Mouse (Mus musculus): Measurements from ENCODE around the gene Ptprg. TPM values are rescaled to one million over a fixed set of nuclear protein-coding genes. Genes with fewer than 3 reads are reported as not detected.
"Not testable (repeated sequence)": the region's sequence is repeated elsewhere in the genome, so short reads cannot be mapped to it uniquely, and the experiment has no call there.

The Ptprg gene
- total RNA-seq, 2 experiments from 2014 or later = 68.4 to 72.7 TPM

DNA sequence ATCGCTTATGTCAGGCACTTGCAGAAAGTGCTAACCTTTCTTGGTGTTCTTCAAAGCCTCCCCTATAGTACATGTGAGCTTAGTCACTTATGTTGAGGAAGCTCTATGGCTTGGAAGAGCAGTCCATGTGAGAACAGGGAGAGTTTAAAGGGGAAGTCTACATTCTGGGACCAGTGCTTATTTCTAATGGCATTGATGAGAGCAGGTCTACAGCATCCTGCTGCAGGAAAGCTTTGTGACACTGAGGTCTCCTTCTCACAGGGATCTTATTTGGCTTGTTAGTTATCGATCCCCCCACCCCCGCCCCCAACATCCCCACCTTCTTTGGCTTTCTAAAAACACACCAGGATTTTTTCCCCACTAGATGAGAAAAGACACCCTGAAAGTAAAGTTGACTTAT lies 635.9 kb downstream of the Ptprg start:
- DNase-seq (ENCODE audit: low spot score in 2 of 2) = no peak

DNA sequence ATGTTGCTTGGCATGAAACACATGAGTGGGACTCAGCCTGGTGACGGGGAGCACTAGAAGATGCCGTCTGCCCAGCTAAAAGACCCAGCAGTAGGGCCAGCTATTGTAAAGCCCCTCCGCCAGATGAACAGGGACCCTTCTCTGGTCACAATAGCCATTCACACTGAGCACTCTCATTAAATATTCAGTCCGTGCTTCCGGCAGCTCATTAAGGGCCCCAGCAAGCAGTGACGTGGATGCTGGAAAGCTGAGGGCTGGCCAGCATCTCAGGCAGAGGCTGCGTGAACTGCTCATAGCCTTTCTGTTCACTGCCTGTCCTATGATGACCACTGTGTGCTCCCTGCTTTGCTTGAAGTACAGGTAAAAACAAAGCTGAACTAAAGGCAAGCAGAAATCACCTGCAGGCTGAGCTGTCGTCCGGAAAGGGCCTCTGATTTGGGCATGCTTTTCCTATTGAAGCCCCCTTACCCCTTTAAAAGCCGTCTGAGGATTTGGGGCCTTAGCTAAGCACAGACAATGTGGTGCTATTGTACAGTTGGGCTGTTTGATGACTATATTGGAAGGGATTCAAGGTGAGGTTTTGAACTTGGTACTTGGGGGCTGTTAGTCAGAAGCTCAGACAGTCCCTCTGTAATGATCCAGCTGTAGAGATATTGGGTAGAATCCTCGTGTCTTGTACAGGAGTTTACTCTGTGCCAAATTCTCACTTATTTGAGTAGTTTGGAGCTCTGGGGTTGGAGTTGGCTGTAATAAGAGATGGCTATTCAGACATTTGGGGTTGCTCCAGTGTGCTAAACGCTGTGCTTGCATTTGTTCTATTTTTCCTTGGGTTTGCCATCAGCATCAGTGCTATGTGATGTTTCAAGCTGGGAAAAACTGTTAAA lies 636.6 kb downstream of the Ptprg start:
- DNase-seq (ENCODE audit: low spot score in 2 of 2) = no peak

DNA sequence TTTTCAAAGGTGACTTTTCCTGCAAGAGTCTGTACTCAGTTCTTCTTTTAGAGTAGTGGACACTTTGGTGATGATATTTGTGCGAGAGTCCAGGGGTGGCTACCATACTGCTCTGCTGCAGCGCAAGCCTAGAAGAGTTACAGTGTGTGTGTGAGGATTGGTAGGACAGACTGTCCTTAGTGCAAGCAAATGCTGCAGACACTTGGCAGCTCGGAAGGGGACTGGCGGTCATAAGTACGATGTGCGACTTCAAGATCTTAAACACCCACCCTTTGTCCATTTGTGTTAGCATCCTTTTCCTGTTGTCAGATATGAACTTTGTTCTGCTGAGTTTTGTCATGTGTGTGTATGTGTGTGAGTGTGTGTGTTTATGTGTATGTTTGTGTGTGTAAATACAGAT lies 637.7 kb downstream of the Ptprg start:
- DNase-seq (ENCODE audit: low spot score in 2 of 2) = no peak

DNA sequence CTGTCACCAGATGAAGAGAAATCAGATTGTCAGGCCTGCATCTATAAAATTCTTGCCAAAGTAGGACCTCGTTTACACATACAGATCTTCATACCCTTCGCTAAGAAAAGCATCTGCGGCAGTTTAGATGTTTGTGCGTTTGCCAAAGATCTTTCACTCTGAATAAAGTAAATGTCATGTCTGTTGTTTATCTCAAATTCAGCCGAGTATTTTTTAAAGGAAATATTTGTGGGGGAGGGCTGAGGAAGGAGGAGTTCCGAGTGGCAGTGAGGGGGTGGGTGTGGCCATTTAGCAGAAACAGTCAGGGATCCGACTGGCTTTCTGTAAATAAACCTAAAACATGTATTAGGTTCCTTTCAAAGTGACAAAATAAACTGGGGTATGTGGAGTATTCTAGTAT lies 645.4 kb downstream of the Ptprg start:
- DNase-seq (ENCODE audit: low spot score in 2 of 2) = no peak

DNA sequence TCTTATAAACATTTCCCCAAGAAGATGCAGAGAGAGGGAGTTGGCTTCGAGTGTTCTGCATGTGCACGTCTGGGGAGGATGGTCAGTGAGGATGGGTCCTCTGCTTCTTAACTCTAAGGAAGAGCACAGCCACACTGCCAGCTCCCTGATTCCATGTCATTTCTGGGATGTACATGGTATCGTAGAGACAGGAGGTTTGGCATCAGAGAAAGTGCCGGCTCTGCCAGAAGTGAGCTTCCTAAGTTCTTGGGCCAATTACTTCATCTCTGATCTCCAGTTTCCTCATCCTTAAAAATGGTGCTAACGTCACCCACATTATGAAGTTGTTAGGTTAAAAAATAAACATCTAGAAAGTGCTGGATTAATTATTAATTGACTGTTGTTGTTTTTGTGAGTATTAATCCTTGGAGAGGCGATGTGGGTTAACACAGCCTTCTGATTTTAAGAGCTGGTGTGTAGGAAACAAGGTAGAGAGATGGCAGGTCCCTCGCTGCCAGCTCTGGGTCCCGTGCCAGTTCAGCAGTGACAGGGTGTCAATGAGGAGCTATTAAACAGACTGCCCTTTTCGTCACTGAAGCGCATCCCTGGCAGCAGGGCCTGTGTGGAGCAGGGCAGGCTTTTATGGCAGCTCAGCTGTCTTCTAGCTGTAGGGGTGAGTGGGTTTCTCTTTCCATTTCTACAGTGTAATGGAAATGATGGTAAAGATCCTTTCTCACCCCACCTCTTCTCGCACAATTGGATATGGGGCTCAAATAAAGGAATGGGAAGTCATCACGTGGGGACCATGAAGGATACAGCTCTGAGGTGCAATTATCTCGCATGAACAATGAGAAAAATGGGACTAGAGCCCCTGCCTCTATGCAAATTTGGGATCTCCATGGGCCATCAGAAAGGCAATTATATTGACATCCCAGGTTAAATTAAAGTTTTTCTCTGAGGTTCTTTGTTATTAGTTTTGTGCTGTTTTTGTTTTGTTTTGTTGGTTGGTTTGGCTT lies 646.9 kb downstream of the Ptprg start:
- no peak for DNase-seq (ENCODE audit: low spot score in 2 of 2)

DNA sequence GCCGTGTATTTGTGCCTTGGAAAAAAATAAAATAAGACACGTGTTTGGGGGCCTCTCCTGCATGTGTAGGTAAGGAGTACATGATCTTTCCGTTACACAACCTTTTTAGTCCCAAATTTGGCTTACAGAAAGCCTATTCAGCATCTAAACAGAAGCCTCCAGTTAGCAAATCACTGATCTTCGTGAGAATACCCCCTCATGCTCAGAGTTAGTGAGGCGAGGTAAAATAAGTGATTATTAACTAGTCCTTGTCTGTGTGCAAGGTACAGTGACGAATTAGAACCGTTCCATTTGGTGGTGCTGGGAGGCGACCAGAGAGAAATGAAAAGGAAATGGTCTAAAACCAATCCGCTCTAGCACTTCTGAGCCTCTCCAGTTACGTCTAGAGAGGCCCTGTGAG lies 648.9 kb downstream of the Ptprg start:
- DNase-seq (ENCODE audit: low spot score in 2 of 2) = no peak

DNA sequence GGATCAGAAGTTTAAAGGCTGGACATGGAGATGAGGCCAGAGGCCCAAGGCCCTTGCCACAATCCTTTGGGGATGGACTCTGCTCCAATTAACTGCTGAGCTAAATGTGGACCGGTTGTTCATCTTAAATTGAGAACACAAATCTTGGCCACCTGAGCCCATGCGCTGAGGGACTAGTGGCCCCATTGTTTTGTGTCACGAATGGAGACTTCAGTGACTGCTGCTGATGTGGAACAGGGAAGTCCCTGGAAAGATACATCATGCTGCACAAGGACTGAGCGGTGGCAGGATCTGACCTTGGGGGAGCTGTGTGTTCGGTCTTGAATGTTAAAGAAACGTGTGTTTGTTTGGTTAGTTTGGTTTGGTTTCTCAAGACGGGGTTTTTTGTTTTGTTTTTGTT lies 649.7 kb downstream of the Ptprg start:
- no peak for DNase-seq (ENCODE audit: low spot score in 2 of 2)

DNA sequence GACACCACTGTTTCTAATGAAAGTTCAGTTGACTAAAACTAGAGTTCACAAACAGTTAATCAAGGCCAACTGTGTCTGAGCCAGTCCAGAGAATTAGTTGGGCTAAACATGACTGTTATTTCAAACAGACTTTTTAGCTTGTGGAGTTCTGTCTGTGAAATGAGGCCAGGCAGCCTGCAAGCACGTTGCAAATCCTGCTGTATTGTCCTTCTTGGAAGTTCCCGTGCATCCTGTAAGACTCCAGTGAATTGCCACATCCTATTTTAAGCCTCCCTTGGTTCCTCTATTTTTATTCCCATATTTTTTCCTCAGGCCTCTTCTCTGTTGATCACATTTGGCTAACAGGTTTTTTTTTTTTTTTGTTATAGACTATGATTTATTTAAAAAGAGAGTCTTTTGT lies 652.8 kb downstream of the Ptprg start:
- DNase-seq (ENCODE audit: low spot score in 2 of 2) = peak in 1 of 2 experiments; percentile 24

DNA sequence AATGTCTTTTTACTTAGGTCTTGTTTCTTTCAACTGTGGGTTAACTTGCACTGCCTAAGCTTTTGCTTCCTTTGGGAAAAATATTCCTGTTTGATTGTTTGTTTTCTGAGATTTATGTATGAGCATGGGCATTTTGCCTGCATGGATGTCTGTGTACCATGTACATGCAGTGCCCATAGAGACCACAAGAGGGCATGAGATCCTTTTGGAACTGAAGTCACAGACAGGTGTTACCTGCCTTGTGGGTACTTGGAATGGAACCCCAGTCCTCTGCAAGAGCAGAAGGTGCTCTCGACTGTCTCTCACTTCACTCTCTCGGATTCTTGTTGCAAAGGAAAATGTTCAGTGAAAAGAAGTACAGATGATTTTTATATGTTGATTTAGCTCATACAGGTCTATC lies 655.2 kb downstream of the Ptprg start:
- DNase-seq (ENCODE audit: low spot score in 2 of 2) = peak in 1 of 2 experiments; percentile 42

DNA sequence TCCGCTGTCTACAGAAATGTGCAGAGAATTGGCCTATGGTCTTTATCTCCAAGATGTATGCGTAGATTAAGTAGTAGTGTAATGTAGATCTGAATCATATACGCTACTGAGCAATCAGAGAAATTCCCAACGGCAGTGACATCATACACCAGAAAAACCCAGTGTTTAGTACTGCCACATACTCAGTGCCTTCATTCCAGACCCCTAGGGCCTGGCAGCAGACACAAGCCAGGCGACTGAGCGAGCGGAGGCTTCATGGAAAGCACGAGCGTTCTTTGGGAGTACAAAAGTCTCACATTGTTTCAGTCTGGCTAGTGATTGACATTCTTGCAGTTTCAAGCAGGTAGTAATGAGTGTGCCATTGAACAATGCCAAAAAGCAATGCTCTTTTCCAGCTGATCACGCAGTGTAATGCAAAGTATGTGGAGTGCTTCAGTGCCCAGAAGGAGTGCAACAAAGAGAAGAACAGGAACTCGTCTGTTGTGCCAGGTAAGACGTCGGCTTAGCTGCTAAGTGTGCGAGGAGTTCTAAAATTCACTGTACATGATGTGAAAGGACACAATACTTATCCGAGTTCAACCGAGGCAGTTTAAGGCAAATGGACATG lies 665.3 kb downstream of the Ptprg start:
- no peak for DNase-seq (ENCODE audit: low spot score in 2 of 2)

DNA sequence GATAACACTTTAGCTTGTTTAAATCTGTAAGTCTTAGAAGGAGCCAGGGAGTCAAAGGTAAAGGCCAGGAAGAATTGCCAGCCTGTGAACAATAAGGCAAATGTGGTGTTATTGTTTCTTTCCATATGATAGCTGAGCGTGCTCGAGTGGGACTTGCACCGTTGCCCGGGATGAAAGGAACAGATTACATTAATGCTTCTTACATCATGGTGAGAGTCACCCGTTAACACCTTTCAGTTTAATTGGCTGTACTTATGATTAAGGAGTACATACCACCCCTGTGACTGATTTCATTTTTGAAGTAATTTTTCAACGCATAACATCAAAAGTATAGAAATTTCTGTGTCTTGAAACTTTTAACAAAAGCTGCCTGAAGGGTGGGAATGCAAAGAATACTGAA lies 666.5 kb downstream of the Ptprg start:
- no peak for DNase-seq (ENCODE audit: low spot score in 2 of 2)

DNA sequence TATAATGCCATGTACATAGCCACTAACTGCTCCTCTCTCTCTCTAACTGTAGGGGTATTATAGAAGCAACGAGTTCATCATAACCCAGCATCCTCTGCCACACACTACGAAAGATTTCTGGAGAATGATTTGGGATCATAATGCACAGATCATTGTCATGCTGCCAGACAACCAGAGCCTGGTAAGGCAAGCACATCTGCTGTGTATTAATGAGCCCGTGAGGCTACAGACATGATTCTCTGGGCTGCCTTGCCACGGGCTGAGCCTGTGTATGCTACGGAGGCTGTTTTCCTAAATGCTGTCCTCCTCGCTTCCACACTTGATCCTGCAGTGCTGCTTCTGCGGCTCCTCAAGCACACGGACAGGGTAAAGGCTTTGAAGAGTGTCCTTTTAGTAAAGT lies 667.2 kb downstream of the Ptprg start:
- DNase-seq (ENCODE audit: low spot score in 2 of 2) = no peak

DNA sequence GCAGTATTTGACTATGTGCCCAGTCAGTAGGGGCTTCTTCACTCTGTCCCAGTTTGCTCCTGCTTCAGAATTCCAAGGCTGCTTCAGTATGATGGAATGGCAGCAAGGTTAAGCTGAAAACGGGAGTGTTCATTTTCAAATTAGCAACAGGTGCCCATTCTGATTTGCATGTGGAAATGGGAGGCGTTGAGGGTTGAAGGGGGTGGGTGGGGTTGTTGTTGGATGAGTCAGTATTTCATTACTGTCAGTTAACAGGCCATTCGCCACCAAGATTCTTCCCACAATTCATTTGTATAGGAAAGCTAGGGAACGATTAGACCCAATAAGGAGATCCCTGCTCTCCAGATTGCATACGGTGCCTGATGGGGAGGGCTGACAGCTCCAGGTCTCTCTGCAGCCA lies 668.2 kb downstream of the Ptprg start:
- DNase-seq (ENCODE audit: low spot score in 2 of 2) = no peak

DNA sequence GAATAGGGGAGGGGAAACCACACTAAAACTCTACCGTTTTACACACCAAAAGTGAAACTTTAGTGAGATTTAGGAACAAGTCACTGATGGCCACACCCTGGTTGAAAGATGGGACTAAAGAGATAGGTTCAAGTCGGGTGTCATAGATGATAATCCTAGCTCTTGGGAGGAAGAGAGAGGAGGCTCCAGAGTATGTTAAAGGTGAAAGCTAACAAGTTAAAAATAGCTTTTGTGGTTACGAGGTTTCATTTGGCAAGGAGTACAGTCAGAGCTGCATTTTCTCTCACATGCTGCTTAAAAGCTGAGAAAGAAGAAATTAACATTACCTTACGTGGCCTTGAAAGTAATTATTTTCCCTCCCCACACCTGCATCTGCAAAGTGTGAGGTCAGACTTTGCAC lies 690.4 kb downstream of the Ptprg start:
- DNase-seq (ENCODE audit: low spot score in 2 of 2) = no peak

DNA sequence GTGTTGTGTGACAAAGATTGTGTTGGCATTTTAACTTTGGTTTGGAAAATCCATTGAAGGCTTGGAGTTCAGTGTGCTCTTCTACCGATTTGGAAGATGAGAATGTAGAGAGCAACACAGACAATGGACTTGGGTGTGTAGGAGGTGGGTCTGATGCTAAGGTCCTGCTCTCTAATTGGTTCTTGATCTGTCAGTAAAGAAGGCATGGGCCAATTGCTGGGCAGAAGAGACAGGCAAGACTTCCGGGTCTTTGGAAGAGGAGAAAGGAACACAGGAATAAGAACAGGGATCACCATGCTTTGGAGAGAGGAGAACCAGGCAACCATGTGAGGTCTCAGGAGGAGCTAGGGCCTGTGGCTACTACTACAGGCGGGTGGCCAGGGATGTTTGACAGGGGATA lies 722.7 kb downstream of the Ptprg start:
- no peak for DNase-seq (ENCODE audit: low spot score in 2 of 2)

DNA sequence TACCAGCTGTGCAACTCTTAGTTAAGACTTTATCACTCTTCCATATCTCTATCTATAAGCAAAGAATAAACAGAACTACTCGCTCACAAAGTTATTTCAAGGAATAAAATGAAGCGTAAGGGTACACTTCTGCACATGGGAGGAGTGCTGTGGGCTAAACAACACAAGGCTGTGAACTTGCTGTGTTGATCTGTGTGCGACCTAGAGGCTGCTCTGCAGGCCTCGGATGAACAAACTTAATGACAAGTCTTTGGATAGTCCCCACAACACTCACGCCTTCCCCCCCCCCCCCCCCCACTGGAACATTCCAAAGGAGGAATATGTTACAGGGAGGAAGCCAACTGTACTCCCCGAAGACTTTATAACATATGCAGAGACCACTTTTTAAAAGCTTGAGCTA lies 730.3 kb downstream of the Ptprg start, which contains the start of gene Gm49355:
Gene Gm49355 (plus strand): TSS at position 336 of the 400 bp plus-strand sequence.
- no peak for DNase-seq (ENCODE audit: low spot score in 2 of 2)

DNA sequence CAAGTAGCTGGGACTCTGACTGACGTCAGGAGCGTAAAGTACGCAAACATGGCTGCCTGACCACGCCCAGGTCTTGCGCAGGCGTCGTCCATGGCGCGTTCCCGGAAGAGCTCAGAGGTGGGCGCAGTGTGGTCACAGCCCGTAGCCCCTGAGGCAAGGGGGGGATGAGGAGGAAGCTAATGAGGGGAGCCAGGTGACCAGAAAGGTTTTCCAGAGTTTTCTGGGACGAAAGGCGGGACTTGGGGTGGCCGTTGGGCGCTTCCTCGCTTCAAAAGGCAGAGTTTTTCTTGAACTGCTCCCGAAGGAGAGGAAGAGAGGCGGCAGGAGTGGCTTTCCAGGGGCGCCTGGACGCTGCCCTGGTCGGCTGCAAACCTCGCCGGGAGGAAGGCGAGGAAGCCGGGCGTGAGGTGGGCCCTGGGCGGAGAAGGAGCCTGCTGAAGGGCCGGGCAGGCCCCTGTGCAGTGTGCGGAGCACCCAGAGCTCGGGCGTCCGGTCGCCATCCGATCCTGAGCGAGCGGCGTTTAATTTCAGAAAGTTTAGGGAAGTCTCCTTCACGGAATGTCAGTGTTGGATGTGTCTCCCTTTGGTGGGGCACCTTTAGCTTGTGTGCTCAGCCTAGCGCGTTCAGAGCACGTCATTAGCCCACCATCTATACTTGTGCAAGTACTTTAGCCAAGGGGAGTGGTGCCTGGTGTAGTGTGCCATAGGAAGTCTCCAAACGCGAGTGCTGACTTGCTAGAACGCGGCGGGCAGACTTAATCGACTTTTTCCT lies 731.0 kb downstream of the Ptprg start, which contains the start of gene 3830406C13Rik:
Gene 3830406C13Rik (plus strand): TSS at position 33 of the 772 bp plus-strand sequence.
- peak; percentile 84 to 90 for DNase-seq (ENCODE audit: low spot score in 2 of 2)

DNA sequence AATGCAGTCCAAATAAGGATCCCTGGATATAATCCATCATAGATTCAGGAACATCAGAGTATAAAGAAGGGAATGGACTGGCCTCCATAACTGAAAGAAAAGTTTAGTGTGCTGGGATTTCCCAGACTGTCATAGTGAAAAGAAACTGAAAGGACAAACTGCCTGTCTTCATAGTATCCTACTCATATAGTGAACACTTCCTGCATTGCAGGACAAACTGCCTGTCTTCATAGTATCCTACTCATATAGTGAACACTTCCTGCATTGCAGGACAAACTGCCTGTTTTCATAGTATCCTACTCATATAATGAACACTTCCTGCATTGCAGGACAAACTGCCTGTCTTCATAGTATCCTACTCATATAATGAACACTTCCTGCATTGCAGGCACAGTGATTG lies 736.4 kb downstream of the Ptprg start:
- DNase-seq (ENCODE audit: low spot score in 2 of 2) = not testable (repeated sequence)

All from left cerebral cortex, adult 18-20 months (tissue).